Mouse (Mus musculus): ENCODE results near the gene Zfp599.

DNA sequence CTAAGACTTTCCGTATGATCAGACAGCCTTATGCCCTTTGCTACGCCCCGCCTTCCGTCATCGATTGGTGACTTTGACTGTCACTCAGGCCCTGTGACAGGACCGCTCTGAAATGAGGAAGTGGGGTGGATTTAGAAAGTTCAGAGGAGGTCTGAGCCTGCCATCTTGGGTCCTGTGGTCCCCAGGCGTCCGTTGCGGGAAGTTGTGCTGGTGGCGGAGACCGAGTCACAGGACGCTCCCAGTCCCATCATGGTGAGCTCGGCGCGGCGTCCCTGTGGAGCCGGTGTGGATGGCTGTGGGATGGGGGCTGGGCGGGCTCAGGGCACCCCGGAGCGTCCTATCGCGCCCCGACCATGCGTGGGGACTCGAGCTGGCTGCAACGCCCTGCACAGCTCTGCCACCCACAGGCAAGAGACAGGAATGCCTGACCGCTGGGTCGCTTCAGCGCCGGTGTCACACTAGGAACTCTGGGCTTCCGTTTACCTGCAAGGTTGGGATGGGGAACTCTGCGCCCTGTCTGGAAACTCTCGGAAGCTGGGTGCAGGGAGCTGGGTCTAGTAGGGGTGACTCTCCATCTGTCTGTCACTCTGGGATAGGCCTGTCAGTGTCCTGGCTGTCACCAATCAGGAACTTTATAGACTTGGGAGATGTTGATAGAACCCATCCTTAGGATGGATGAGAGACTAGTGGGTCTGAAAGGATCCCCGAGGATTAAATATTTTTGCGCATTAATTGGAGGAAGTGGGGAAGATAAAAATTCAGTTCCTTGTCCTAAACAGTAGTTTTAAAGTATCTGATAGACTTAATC is 33.9 kb downstream of the Zfp599 start, which contains the start of gene Zfp809:
- TF ChIP-seq MAX (IDR thresholded peaks at IDR 0.05) (no peak), CTCF (IDR thresholded peaks at IDR 0.05; ENCODE audit: control insufficient read depth, insufficient read depth, insufficient read length) (peak; percentile 85), MYOD1 (IDR thresholded peaks at IDR 0.05; ENCODE audit: control insufficient read depth, insufficient read length, low read depth) (no peak), USF1 (IDR thresholded peaks at IDR 0.05; ENCODE audit: low read depth) (peak; percentile 54), MYOG (IDR thresholded peaks at IDR 0.05; ENCODE audit: control insufficient read depth, extremely low read depth, insufficient read length) (no peak), FOSL1 (IDR thresholded peaks at IDR 0.05; ENCODE audit: insufficient read depth, low read length, poor library complexity, severe bottlenecking) (no peak), CEBPB (IDR thresholded peaks at IDR 0.05; ENCODE audit: low read depth) (no peak)

Measured in C2C12 (cell line).